Mouse (Mus musculus) liver, postnatal 0 days (tissue): Measurements from ENCODE around the gene Pakap.

Experiments used
- CTCF ChIP-seq: sonication (generic); IDR thresholded peaks from 2 replicates; pipeline ENCODE4 v1.5.1; 2016; ENCODE audit warnings: antibody characterized with exemption, low read depth
- EP300 ChIP-seq: IDR thresholded peaks from 2 replicates; pipeline ENCODE4 v1.6.1; 2016; ENCODE audit warnings: antibody characterized with exemption, low read depth, mild to moderate bottlenecking

DNA sequence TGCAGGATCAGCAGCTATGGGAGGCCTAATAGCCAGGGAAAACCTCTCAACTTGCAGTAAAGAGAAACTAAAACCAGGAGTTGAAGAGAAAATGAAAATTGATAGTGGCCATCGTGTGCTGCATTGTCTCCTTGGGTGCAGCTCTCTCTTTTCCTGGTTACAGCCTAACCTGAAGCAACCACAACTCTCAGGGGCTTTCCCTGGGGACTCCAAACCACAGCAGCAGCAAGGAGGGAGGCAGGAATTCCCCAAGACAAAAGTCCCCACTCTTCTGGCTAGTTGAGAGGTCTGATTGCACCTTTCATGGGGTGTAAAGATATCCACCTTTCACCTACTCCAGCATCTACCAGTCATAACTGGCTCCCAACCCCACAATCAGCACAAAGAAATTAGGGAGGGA, 157.6 kb downstream of the Pakap start:
- TF ChIP-seq CTCF = no peak
- no peak for TF ChIP-seq EP300
